Mouse (Mus musculus): Measurements from ENCODE around the gene Pip5k1c. TPM values are rescaled to one million over a fixed set of nuclear protein-coding genes. Genes with fewer than 3 reads are reported as not detected.

Pip5k1c gene
- total and polyA plus RNA-seq, 2 experiments, result 7.4 to 30.1 TPM

- Histone ChIP-seq H3K4me3 (ENCODE audit: insufficient read depth, low read depth, low read length) (no peak overlapping the region), H3K9ac (ENCODE audit: low read depth, low read length) (no peak overlapping the region), H3K4me1 (ENCODE audit: control insufficient read depth, insufficient read depth, low read length) (peaks cover 40% of the 10 kb centered on the region), H3K79me2 (ENCODE audit: control insufficient read depth, insufficient read depth, low read length) (peaks cover 66% of the 10 kb centered on the region), H3K27me3 (ENCODE audit: control insufficient read depth, insufficient read depth, low read length) (no peaks in the 10 kb centered on the region), H3K27ac (replicated peaks; ENCODE audit: insufficient read depth, low read depth, low read length) (no peak overlapping the region), H3K36me3 (ENCODE audit: control insufficient read depth, insufficient read depth, low read length) (no peaks in the 10 kb centered on the region)
- WGBS, result 75% methylated on average over 9 of the region's 9 CpGs
- DNase-seq (ENCODE audit: extremely low read depth, low read depth, low spot score), result no peak
- TF ChIP-seq POLR2A (IDR thresholded peaks at IDR 0.05; ENCODE audit: extremely low read depth, insufficient read depth, low read length) (no peak), CTCF (IDR thresholded peaks at IDR 0.05; ENCODE audit: low read depth, low read length) (no peak)
Observed at GRCm38 (mm10) chr10:81301321-81301720, 8.6 kb downstream of the Pip5k1c start.

GRCm38 (mm10) chr10:81302288-81302687, 9.5 kb downstream of the Pip5k1c start:
- Histone ChIP-seq H3K27ac (replicated peaks; ENCODE audit: insufficient read depth, low read depth, low read length) (0 out of 2 replicates have a peak overlapping the region, but pooled peaks have one; percentile 1), H3K4me3 (ENCODE audit: insufficient read depth, low read depth, low read length) (no peak overlapping the region), H3K9ac (ENCODE audit: low read depth, low read length) (no peak overlapping the region), H3K36me3 (ENCODE audit: control insufficient read depth, insufficient read depth, low read length) (no peaks in the 10 kb centered on the region), H3K27me3 (ENCODE audit: control insufficient read depth, insufficient read depth, low read length) (no peaks in the 10 kb centered on the region), H3K4me1 (ENCODE audit: control insufficient read depth, insufficient read depth, low read length) (peaks cover 39% of the 10 kb centered on the region), H3K79me2 (ENCODE audit: control insufficient read depth, insufficient read depth, low read length) (peaks cover 60% of the 10 kb centered on the region)
- WGBS, result 66% methylated on average over 4 of the region's 4 CpGs
- DNase-seq (ENCODE audit: extremely low read depth, low read depth, low spot score), result no peak
- TF ChIP-seq POLR2A (IDR thresholded peaks at IDR 0.05; ENCODE audit: extremely low read depth, insufficient read depth, low read length) (no peak), CTCF (IDR thresholded peaks at IDR 0.05; ENCODE audit: low read depth, low read length) (no peak)

DNA sequence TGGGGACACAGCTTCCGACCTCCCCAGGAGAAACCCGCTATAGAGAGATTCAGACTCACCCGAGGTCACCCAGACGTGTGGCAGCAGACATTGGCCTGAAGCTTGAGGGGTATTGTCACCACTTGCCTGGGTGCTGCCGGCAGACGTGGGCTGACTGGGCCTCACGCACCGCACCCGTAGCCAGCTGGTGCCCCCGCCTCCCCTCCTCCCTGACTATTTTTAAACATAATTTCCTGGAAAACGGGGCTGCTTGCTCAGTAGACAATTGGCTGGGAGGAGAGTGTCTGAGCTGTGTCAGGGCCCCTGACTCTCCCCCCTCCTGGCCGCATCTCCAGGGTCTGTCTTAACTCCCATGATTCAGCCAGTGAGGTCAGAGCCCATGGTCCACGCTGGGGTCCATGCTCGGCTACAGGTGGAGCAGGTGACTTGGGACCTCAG, 10.0 kb downstream of the Pip5k1c start:
- peaks cover 35% of the 10 kb centered on the region for H3K4me1 ChIP-seq (ENCODE audit: control insufficient read depth, insufficient read depth, low read length)
- no peak for DNase-seq (ENCODE audit: extremely low read depth, low read depth, low spot score)
- 0 out of 2 replicates have a peak overlapping the region, but pooled peaks have one; percentile 1 for H3K27ac ChIP-seq (replicated peaks; ENCODE audit: insufficient read depth, low read depth, low read length)
- H3K27me3 ChIP-seq (ENCODE audit: control insufficient read depth, insufficient read depth, low read length), result no peaks in the 10 kb centered on the region
- no peak overlapping the region for H3K4me3 ChIP-seq (ENCODE audit: insufficient read depth, low read depth, low read length)
- TF ChIP-seq POLR2A (IDR thresholded peaks at IDR 0.05; ENCODE audit: extremely low read depth, insufficient read depth, low read length) (no peak), CTCF (IDR thresholded peaks at IDR 0.05; ENCODE audit: low read depth, low read length) (no peak)
- H3K36me3 ChIP-seq (ENCODE audit: control insufficient read depth, insufficient read depth, low read length), result no peaks in the 10 kb centered on the region
- no peak overlapping the region for H3K9ac ChIP-seq (ENCODE audit: low read depth, low read length)
- peaks cover 55% of the 10 kb centered on the region for H3K79me2 ChIP-seq (ENCODE audit: control insufficient read depth, insufficient read depth, low read length)
- WGBS, result 47% methylated on average over 14 of the region's 14 CpGs

DNA sequence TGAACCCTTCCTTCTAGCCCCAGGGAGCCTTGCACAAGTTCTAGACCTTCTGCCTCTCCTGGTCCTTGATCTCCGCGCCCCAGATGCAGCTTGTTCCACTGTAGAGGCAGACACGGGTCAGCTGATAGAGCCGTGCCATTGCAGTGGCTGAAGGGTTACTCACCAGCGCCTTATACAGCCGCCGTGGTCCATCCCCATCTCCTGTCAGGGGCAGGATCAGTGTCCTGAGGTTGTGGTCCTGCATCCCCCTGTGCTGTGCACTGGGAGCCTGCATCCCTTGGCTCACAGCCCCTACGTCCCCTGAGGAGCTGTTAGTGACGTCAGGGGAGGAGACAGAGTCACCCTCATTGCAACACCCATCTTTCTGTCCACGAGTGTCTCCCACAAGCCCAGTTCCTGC, 10.5 kb downstream of the Pip5k1c start:
- no peak overlapping the region for H3K27ac ChIP-seq (replicated peaks; ENCODE audit: insufficient read depth, low read depth, low read length)
- no peak for DNase-seq (ENCODE audit: extremely low read depth, low read depth, low spot score)
- no peak overlapping the region for H3K9ac ChIP-seq (ENCODE audit: low read depth, low read length)
- no peak overlapping the region for H3K4me3 ChIP-seq (ENCODE audit: insufficient read depth, low read depth, low read length)
- H3K4me1 ChIP-seq (ENCODE audit: control insufficient read depth, insufficient read depth, low read length), result peaks cover 32% of the 10 kb centered on the region
- H3K27me3 ChIP-seq (ENCODE audit: control insufficient read depth, insufficient read depth, low read length), result no peaks in the 10 kb centered on the region
- WGBS, result 52% methylated on average over 10 of the region's 10 CpGs
- TF ChIP-seq POLR2A (IDR thresholded peaks at IDR 0.05; ENCODE audit: extremely low read depth, insufficient read depth, low read length) (no peak), CTCF (IDR thresholded peaks at IDR 0.05; ENCODE audit: low read depth, low read length) (no peak)
- no peaks in the 10 kb centered on the region for H3K36me3 ChIP-seq (ENCODE audit: control insufficient read depth, insufficient read depth, low read length)
- H3K79me2 ChIP-seq (ENCODE audit: control insufficient read depth, insufficient read depth, low read length), result peaks cover 50% of the 10 kb centered on the region

- no peak overlapping the region for H3K4me3 ChIP-seq (ENCODE audit: insufficient read depth, low read depth, low read length)
- TF ChIP-seq CTCF (IDR thresholded peaks at IDR 0.05; ENCODE audit: low read depth, low read length), result no peak
- no peaks in the 10 kb centered on the region for H3K27me3 ChIP-seq (ENCODE audit: control insufficient read depth, insufficient read depth, low read length)
- peaks cover 45% of the 10 kb centered on the region for H3K79me2 ChIP-seq (ENCODE audit: control insufficient read depth, insufficient read depth, low read length)
- WGBS, result 57% methylated on average over 7 of the region's 7 CpGs
- H3K27ac ChIP-seq (replicated peaks; ENCODE audit: insufficient read depth, low read depth, low read length), result no peak overlapping the region
- no peaks in the 10 kb centered on the region for H3K36me3 ChIP-seq (ENCODE audit: control insufficient read depth, insufficient read depth, low read length)
- no peak for DNase-seq (ENCODE audit: extremely low read depth, low read depth, low spot score)
- H3K4me1 ChIP-seq (ENCODE audit: control insufficient read depth, insufficient read depth, low read length), result peaks cover 28% of the 10 kb centered on the region
- H3K9ac ChIP-seq (ENCODE audit: low read depth, low read length), result no peak overlapping the region
Observed at GRCm38 (mm10) chr10:81303761-81304160, 11.0 kb downstream of the Pip5k1c start.

DNA sequence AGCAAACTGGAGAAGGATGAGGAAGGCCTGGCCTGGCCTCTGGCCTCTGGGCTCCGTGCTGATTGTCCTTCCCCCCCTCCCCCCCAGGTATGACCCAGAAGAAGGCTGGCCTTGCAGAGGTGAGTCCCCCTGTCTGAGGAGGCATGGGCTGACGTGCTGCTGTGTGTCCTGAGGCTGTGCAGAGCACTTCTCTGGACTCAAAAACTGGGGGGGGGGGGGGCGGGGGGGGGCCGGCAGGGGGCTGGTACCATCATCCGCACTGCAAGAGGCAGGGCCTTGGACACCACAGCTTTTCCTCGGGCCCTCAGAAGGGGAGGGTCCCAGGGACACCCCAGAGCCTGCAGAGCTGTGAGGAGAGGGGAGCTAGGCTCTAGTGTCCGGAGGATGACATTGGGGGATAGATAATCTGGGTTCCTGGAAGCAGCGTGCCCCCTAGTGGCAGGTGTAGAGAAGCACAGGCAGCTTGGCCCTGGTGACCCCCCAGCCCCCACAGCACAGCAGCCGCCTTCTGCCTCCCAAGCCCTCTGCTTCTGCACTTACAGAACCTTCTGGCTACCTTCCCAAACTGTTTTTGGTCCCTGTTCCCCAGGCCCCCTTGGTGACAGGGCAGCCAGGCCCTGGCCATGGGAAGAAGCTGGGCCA, 12.0 kb downstream of the Pip5k1c start:
- H3K4me3 ChIP-seq (ENCODE audit: insufficient read depth, low read depth, low read length), result no peak overlapping the region
- H3K36me3 ChIP-seq (ENCODE audit: control insufficient read depth, insufficient read depth, low read length), result no peaks in the 10 kb centered on the region
- peaks cover 18% of the 10 kb centered on the region for H3K4me1 ChIP-seq (ENCODE audit: control insufficient read depth, insufficient read depth, low read length)
- DNase-seq (ENCODE audit: extremely low read depth, low read depth, low spot score), result no peak
- H3K79me2 ChIP-seq (ENCODE audit: control insufficient read depth, insufficient read depth, low read length), result peaks cover 41% of the 10 kb centered on the region
- no peak overlapping the region for H3K27ac ChIP-seq (replicated peaks; ENCODE audit: insufficient read depth, low read depth, low read length)
- TF ChIP-seq POLR2A (IDR thresholded peaks at IDR 0.05; ENCODE audit: extremely low read depth, insufficient read depth, low read length) (no peak), CTCF (IDR thresholded peaks at IDR 0.05; ENCODE audit: low read depth, low read length) (peak; percentile 97)
- no peaks in the 10 kb centered on the region for H3K27me3 ChIP-seq (ENCODE audit: control insufficient read depth, insufficient read depth, low read length)
- 4% methylated on average over 8 of the region's 9 CpGs for WGBS
- H3K9ac ChIP-seq (ENCODE audit: low read depth, low read length), result no peak overlapping the region

All from liver, adult 2 months (tissue).